Mouse (Mus musculus) embryonic fibroblast, embryonic 13.5 days (primary cell): Measurements from ENCODE around the gene Igsf21.

Experiments
- CTCF ChIP-seq: IDR thresholded peaks from 2 replicates; pipeline ENCODE4 v1.5.1; 2011; ENCODE audit warnings: mild to moderate bottlenecking, control low read depth, low read length, moderate library complexity, borderline replicate concordance; ENCODE audit not compliant: insufficient read depth
- POLR2A ChIP-seq: IDR thresholded peaks from 2 replicates; pipeline ENCODE4 v1.6.1; 2011; ENCODE audit warnings: low read depth, mild to moderate bottlenecking, control low read depth, low read length, moderate library complexity

DNA sequence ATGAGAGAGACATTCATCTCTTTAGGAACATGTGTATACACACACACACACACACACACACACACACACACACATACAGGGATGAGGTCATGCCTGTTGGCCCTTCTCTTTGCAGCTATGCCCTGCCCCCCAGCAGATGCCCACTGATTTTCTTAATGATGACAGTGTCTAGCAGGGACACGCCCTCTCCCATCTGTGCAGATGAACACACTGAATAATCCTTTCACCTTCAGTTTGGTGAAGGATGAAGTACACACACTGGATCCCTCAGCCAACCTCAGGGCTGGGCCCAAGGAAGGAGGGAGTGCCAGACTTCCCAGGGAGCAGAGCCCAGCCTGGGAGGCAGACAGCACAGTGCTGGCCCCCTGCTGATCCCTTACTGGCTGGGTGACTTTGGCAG, 4.3 kb downstream of the Igsf21 start:
- TF ChIP-seq CTCF: no peak
- no peak for TF ChIP-seq POLR2A
